Mouse (Mus musculus) bone marrow macrophage, adult 2 months (primary cell): ENCODE results near the gene Creb5.

Experiments used
- CTCF ChIP-seq: IDR thresholded peaks from 2 replicates; pipeline ENCODE4 v1.5.1; 2012; ENCODE audit warnings: low read depth, mild to moderate bottlenecking, low read length, moderate library complexity
- POLR2A ChIP-seq: IDR thresholded peaks from 2 replicates; pipeline ENCODE4 v1.6.1; 2012; ENCODE audit warnings: mild to moderate bottlenecking, low read depth, low read length, borderline replicate concordance

DNA sequence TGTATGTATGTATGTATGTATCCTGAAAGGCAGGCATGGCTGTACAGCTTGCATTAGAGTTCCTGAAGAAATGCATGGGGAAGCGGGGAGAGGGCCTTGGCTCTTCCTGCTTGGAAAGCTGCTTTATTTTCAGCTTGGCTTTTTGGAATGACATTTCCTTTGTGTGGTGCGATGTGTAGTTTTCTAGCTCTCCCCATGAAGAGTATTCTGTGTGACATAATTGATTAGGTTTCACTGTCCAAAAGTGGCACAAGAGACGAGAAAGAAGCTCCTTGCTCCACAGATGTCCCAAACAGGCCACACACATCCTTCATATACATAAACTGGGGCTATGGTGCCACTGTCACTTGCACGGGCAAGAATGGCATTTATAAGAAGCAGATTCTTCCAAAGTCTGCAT, 288.1 kb downstream of the Creb5 start:
- no peak for TF ChIP-seq POLR2A
- TF ChIP-seq CTCF: no peak
